Mouse (Mus musculus) liver, embryonic 12.5 days (tissue): ENCODE measurements around the gene Fpgs. TPM values are rescaled to one million over a fixed set of nuclear protein-coding genes. Genes with fewer than 3 reads are reported as not detected.

Experiments used
- ATAC-seq: fragments of 200-750 bp; cut with Nextera tagmentation; 2 replicates; pipeline ENCODE4 v1.8.0; 2017; ENCODE audit warnings: moderate number of reproducible peaks, mild to moderate bottlenecking, moderate library complexity
- H3K27ac ChIP-seq: fragments of 300-500 bp; sonication (generic); 2 replicates; pipeline ENCODE4 v1.5.1; 2016; ENCODE audit warnings: mild to moderate bottlenecking
- H3K27me3 ChIP-seq: fragments of 300-500 bp; sonication (generic); replicated peaks from 2 replicates; pipeline ENCODE4 v1.6.1; 2016; ENCODE audit warnings: mild to moderate bottlenecking, moderate library complexity
- H3K36me3 ChIP-seq: fragments of 300-500 bp; sonication (generic); 2 replicates; pipeline ENCODE4 v1.6.1; 2016; ENCODE audit warnings: mild to moderate bottlenecking, moderate library complexity
- H3K4me1 ChIP-seq: fragments of 300-500 bp; sonication (generic); 2 replicates; pipeline ENCODE4 v1.6.1; 2016
- H3K4me2 ChIP-seq: fragments of 300-500 bp; sonication (generic); 2 replicates; pipeline ENCODE4 v1.6.1; 2016; ENCODE audit warnings: mild to moderate bottlenecking, moderate library complexity
- H3K4me3 ChIP-seq: fragments of 300-500 bp; sonication (generic); 2 replicates; pipeline ENCODE4 v1.5.1; 2016; ENCODE audit warnings: mild to moderate bottlenecking, moderate library complexity
- H3K9ac ChIP-seq: fragments of 300-500 bp; sonication (generic); 2 replicates; pipeline ENCODE4 v1.6.1; 2016; ENCODE audit warnings: mild to moderate bottlenecking, moderate library complexity
- H3K9me3 ChIP-seq: fragments of 300-500 bp; sonication (generic); replicated peaks from 2 replicates; pipeline ENCODE4 v1.6.1; 2016; ENCODE audit warnings: mild to moderate bottlenecking, moderate library complexity
- WGBS: fragments of 180-500 bp; shearing (Covaris S2); methylation state at CpG from one replicate; pipeline ENCODE4 v1.1.7; 2016; ENCODE audit not compliant: insufficient replicate concordance; 5-methylcytosine and 5-hydroxymethylcytosine counted together
- polyA plus RNA-seq: library from polyadenylated mRNA; unstranded; fragments of >200 nt; fragmentation: Nextera tagmentation; extraction: Ambion mirVana; gene quantifications from 2 replicates; pipeline ENCODE4 v1.2.1, GENCODE M21; 2016

Gene Fpgs
- polyA plus RNA-seq, 1 experiment from 2014 or later, result 35.8 TPM

- peak overlapping the region; percentile 93 for H3K27ac ChIP-seq
Measured at GRCm38 (mm10) chr2:32711301-32712056, 7.5 kb upstream of the Fpgs start.

GRCm38 (mm10) chr2:32710425-32710824 lies 6.5 kb upstream of the Fpgs start:
- Histone ChIP-seq H3K4me3 (no peak overlapping the region), H3K27me3 (no peaks in the 10 kb centered on the region), H3K36me3 (peaks cover 63% of the 10 kb centered on the region), H3K4me2 (peak overlapping the region; percentile 83; the same call in 1 of the 2 replicates), H3K27ac (no peak overlapping the region), H3K9ac (no peak overlapping the region), H3K4me1 (peaks cover 44% of the 10 kb centered on the region), H3K9me3 (no peaks in the 10 kb centered on the region)
- WGBS, result 41% methylated on average over 5 of the region's 5 CpGs
- ATAC-seq, result no peak

More at GRCm38 (mm10) chr2:32711301-32712056, 7.5 kb upstream of the Fpgs start:
- Histone ChIP-seq H3K9me3 (no peaks in the 10 kb centered on the region), H3K4me3 (peak overlapping the region; percentile 93), H3K27me3 (no peaks in the 10 kb centered on the region), H3K4me2 (peak overlapping the region; percentile 83), H3K36me3 (peaks cover 52% of the 10 kb centered on the region), H3K9ac (peak overlapping the region; percentile 90), H3K4me1 (peaks cover 45% of the 10 kb centered on the region)
- no peak for ATAC-seq
- 13% methylated on average over 9 of the region's 9 CpGs for WGBS

- H3K4me1 ChIP-seq, result peaks cover 40% of the 10 kb centered on the region
- H3K9ac ChIP-seq, result no peak overlapping the region
- 89% methylated on average over 20 of the region's 20 CpGs for WGBS
- H3K27me3 ChIP-seq, result no peaks in the 10 kb centered on the region
- H3K4me3 ChIP-seq, result no peak overlapping the region
- H3K27ac ChIP-seq, result no peak overlapping the region
- H3K4me2 ChIP-seq, result no peak overlapping the region
- no peaks in the 10 kb centered on the region for H3K9me3 ChIP-seq
- ATAC-seq, result no peak
- H3K36me3 ChIP-seq, result peaks cover 71% of the 10 kb centered on the region
Measured at GRCm38 (mm10) chr2:32709521-32710137, 5.7 kb upstream of the Fpgs start.

GRCm38 (mm10) chr2:32708643-32709042 lies 4.7 kb upstream of the Fpgs start:
- peaks cover 31% of the 10 kb centered on the region for H3K4me1 ChIP-seq
- no peaks in the 10 kb centered on the region for H3K27me3 ChIP-seq
- no peak overlapping the region for H3K27ac ChIP-seq
- WGBS, result 34% methylated on average over 3 of the region's 3 CpGs
- peaks cover 81% of the 10 kb centered on the region for H3K36me3 ChIP-seq
- no peaks in the 10 kb centered on the region for H3K9me3 ChIP-seq
- no peak overlapping the region for H3K9ac ChIP-seq
- H3K4me3 ChIP-seq, result no peak overlapping the region
- H3K4me2 ChIP-seq, result no peak overlapping the region
- ATAC-seq, result no peak

GRCm38 (mm10) chr2:32706971-32707370 lies 3.0 kb upstream of the Fpgs start:
- H3K4me3 ChIP-seq, result no peak overlapping the region
- ATAC-seq, result no peak
- H3K27me3 ChIP-seq, result no peaks in the 10 kb centered on the region
- H3K4me2 ChIP-seq, result no peak overlapping the region
- no peaks in the 10 kb centered on the region for H3K9me3 ChIP-seq
- H3K9ac ChIP-seq, result no peak overlapping the region
- peaks cover 30% of the 10 kb centered on the region for H3K4me1 ChIP-seq
- WGBS, result 89% methylated on average over 6 of the region's 6 CpGs
- H3K27ac ChIP-seq, result no peak overlapping the region
- H3K36me3 ChIP-seq, result peaks cover 98% of the 10 kb centered on the region

GRCm38 (mm10) chr2:32705018-32705417 lies 1.1 kb upstream of the Fpgs start:
- ATAC-seq, result no peak
- Histone ChIP-seq H3K9me3 (no peaks in the 10 kb centered on the region), H3K4me2 (no peak overlapping the region), H3K27ac (peak overlapping the region; percentile 59), H3K4me3 (no peak overlapping the region), H3K36me3 (peaks cover 83% of the 10 kb centered on the region), H3K9ac (no peak overlapping the region), H3K27me3 (no peaks in the 10 kb centered on the region), H3K4me1 (peaks cover 16% of the 10 kb centered on the region)
- 90% methylated on average over 7 of the region's 7 CpGs for WGBS

GRCm38 (mm10) chr2:32703046-32703445 lies 899 bp downstream of the Fpgs start:
- Histone ChIP-seq H3K27ac (peak overlapping the region; percentile 76; the same call in 1 of the 2 replicates), H3K4me2 (peak overlapping the region; percentile 26; the same call in 1 of the 2 replicates)

GRCm38 (mm10) chr2:32700966-32701743 lies 2.8 kb downstream of the Fpgs start:
- no peak overlapping the region for H3K4me3 ChIP-seq
- H3K27me3 ChIP-seq, result no peaks in the 10 kb centered on the region
- no peak overlapping the region for H3K9ac ChIP-seq
- H3K27ac ChIP-seq, result peak overlapping the region; percentile 57
- no peak overlapping the region for H3K4me2 ChIP-seq
- peaks cover 44% of the 10 kb centered on the region for H3K36me3 ChIP-seq
- no peaks in the 10 kb centered on the region for H3K9me3 ChIP-seq
- peaks cover 10% of the 10 kb centered on the region for H3K4me1 ChIP-seq
- 75% methylated on average over 14 of the region's 14 CpGs for WGBS
- peak; percentile 51; the same call in 1 of the 2 replicates for ATAC-seq

More at GRCm38 (mm10) chr2:32703046-32703445, 899 bp downstream of the Fpgs start:
- no peak for ATAC-seq
- H3K27me3 ChIP-seq, result no peaks in the 10 kb centered on the region
- H3K9ac ChIP-seq, result no peak overlapping the region
- H3K9me3 ChIP-seq, result no peaks in the 10 kb centered on the region
- H3K4me1 ChIP-seq, result peaks cover 10% of the 10 kb centered on the region
- H3K4me3 ChIP-seq, result no peak overlapping the region
- peaks cover 63% of the 10 kb centered on the region for H3K36me3 ChIP-seq
- 84% methylated on average over 8 of the region's 8 CpGs for WGBS

GRCm38 (mm10) chr2:32699680-32700079 lies 4.3 kb downstream of the Fpgs start:
- 79% methylated on average over 6 of the region's 6 CpGs for WGBS
- no peak for ATAC-seq
- Histone ChIP-seq H3K4me1 (peaks cover 7% of the 10 kb centered on the region), H3K4me2 (no peak overlapping the region), H3K27me3 (no peaks in the 10 kb centered on the region), H3K36me3 (peaks cover 30% of the 10 kb centered on the region), H3K9me3 (no peaks in the 10 kb centered on the region), H3K9ac (no peak overlapping the region), H3K4me3 (no peak overlapping the region), H3K27ac (no peak overlapping the region)

- Histone ChIP-seq H3K27me3 (no peaks in the 10 kb centered on the region), H3K9me3 (no peaks in the 10 kb centered on the region), H3K27ac (no peak overlapping the region), H3K36me3 (peaks cover 14% of the 10 kb centered on the region), H3K4me1 (peaks cover 43% of the 10 kb centered on the region), H3K4me3 (peak overlapping the region; percentile 74), H3K9ac (no peak overlapping the region), H3K4me2 (peak overlapping the region; percentile 95)
- WGBS, result 77% methylated on average over 12 of the region's 12 CpGs
- no peak for ATAC-seq
Measured at GRCm38 (mm10) chr2:32694691-32695090, 9.3 kb downstream of the Fpgs start.

- WGBS, result under 1% methylated on average over 51 of the region's 51 CpGs
- Histone ChIP-seq H3K4me3 (peak overlapping the region; percentile 74), H3K36me3 (peaks cover 17% of the 10 kb centered on the region), H3K4me1 (peaks cover 47% of the 10 kb centered on the region), H3K27me3 (no peaks in the 10 kb centered on the region), H3K27ac (peak overlapping the region; percentile 83), H3K4me2 (peak overlapping the region; percentile 95), H3K9me3 (no peaks in the 10 kb centered on the region), H3K9ac (peak overlapping the region; percentile 90)
- peak; percentile 95 for ATAC-seq
Measured at GRCm38 (mm10) chr2:32693823-32694411, 10.0 kb downstream of the Fpgs start.
